Mouse (Mus musculus): ENCODE measurements around the gene Heatr3. TPM values are rescaled to one million over a fixed set of nuclear protein-coding genes. Genes with fewer than 3 reads are reported as not detected.
A peak's percentile ranks its signal among the peaks of the same experiment; 100 is the strongest.
"Not testable (repeated sequence)": the region's sequence is repeated elsewhere in the genome, so short reads cannot be mapped to it uniquely, and the experiment has no call there.

Heatr3 gene
- polyA plus RNA-seq, 1 experiment, result 3.9 TPM

- peaks cover 9% of the 10 kb centered on the region; the same call in 1 of the 2 replicates for H3K4me1 ChIP-seq (ENCODE audit: control insufficient read depth, insufficient read depth, insufficient read length, low read length)
- 8% methylated on average over 10 of the region's 10 CpGs for WGBS
- peak overlapping the region; percentile 87 for H3K4me3 ChIP-seq (ENCODE audit: low read depth, low read length)
- H3K27me3 ChIP-seq (ENCODE audit: control insufficient read depth, insufficient read depth, low read length), result no peaks in the 10 kb centered on the region
- no peak overlapping the region; the same call in 1 of the 2 replicates for H3K27ac ChIP-seq (ENCODE audit: insufficient read depth, low read depth, low read length)
- H3K36me3 ChIP-seq (ENCODE audit: control insufficient read depth, insufficient read depth, low read length), result peaks cover 7% of the 10 kb centered on the region
- no peak for TF ChIP-seq POLR2A (IDR thresholded peaks at IDR 0.05; ENCODE audit: low read depth, low read length)
- TF ChIP-seq CTCF (IDR thresholded peaks at IDR 0.05; ENCODE audit: extremely low read depth, insufficient read length, insufficient replicate concordance, low read depth, low read length), result no peak
Observed at GRCm38 (mm10) chr8:88200724-88201495, 63.3 kb downstream of the Heatr3 start.

GRCm38 (mm10) chr8:88201641-88202040 is 64.0 kb downstream of the Heatr3 start:
- peaks cover 9% of the 10 kb centered on the region; the same call in 1 of the 2 replicates for H3K4me1 ChIP-seq (ENCODE audit: control insufficient read depth, insufficient read depth, insufficient read length, low read length)
- no peak overlapping the region for H3K4me3 ChIP-seq (ENCODE audit: low read depth, low read length)
- WGBS, result 49% methylated on average over 3 of the region's 3 CpGs
- TF ChIP-seq CTCF (IDR thresholded peaks at IDR 0.05; ENCODE audit: extremely low read depth, insufficient read length, insufficient replicate concordance, low read depth, low read length) (no peak), POLR2A (IDR thresholded peaks at IDR 0.05; ENCODE audit: low read depth, low read length) (no peak)
- peaks cover 10% of the 10 kb centered on the region for H3K36me3 ChIP-seq (ENCODE audit: control insufficient read depth, insufficient read depth, low read length)
- no peaks in the 10 kb centered on the region for H3K27me3 ChIP-seq (ENCODE audit: control insufficient read depth, insufficient read depth, low read length)
- H3K27ac ChIP-seq (ENCODE audit: insufficient read depth, low read depth, low read length), result no peak overlapping the region

GRCm38 (mm10) chr8:88206016-88206415 is 68.4 kb downstream of the Heatr3 start:
- Histone ChIP-seq H3K27ac (ENCODE audit: insufficient read depth, low read depth, low read length) (no peak overlapping the region), H3K27me3 (ENCODE audit: control insufficient read depth, insufficient read depth, low read length) (no peaks in the 10 kb centered on the region), H3K36me3 (ENCODE audit: control insufficient read depth, insufficient read depth, low read length) (peaks cover 10% of the 10 kb centered on the region), H3K4me1 (ENCODE audit: control insufficient read depth, insufficient read depth, insufficient read length, low read length) (peaks cover 18% of the 10 kb centered on the region; the same call in 1 of the 2 replicates), H3K4me3 (ENCODE audit: low read depth, low read length) (no peak overlapping the region)
- WGBS, result 80% methylated on average over 9 of the region's 9 CpGs
- no peak for TF ChIP-seq CTCF (IDR thresholded peaks at IDR 0.05; ENCODE audit: extremely low read depth, insufficient read length, insufficient replicate concordance, low read depth, low read length)
- TF ChIP-seq POLR2A (IDR thresholded peaks at IDR 0.05; ENCODE audit: low read depth, low read length), result no peak

- Histone ChIP-seq H3K4me1 (ENCODE audit: control insufficient read depth, insufficient read depth, insufficient read length, low read length) (peaks cover 14% of the 10 kb centered on the region; the same call in 1 of the 2 replicates), H3K27me3 (ENCODE audit: control insufficient read depth, insufficient read depth, low read length) (no peaks in the 10 kb centered on the region), H3K4me3 (ENCODE audit: low read depth, low read length) (no peak overlapping the region), H3K36me3 (ENCODE audit: control insufficient read depth, insufficient read depth, low read length) (peaks cover 10% of the 10 kb centered on the region), H3K27ac (ENCODE audit: insufficient read depth, low read depth, low read length) (no peak overlapping the region)
- TF ChIP-seq POLR2A (IDR thresholded peaks at IDR 0.05; ENCODE audit: low read depth, low read length), result no peak
- no peak for TF ChIP-seq CTCF (IDR thresholded peaks at IDR 0.05; ENCODE audit: extremely low read depth, insufficient read length, insufficient replicate concordance, low read depth, low read length)
- WGBS, result 74% methylated on average over 7 of the region's 7 CpGs
Observed at GRCm38 (mm10) chr8:88207121-88207821, 69.6 kb downstream of the Heatr3 start.

GRCm38 (mm10) chr8:88209930-88210827 is 72.5 kb downstream of the Heatr3 start:
- 43% methylated on average over 5 of the region's 6 CpGs for WGBS
- H3K36me3 ChIP-seq (ENCODE audit: control insufficient read depth, insufficient read depth, low read length), result not testable (repeated sequence)
- H3K27ac ChIP-seq (ENCODE audit: insufficient read depth, low read depth, low read length), result peak overlapping the region; percentile 89

GRCm38 (mm10) chr8:88221353-88221752 is 83.7 kb downstream of the Heatr3 start:
- 58% methylated on average over 4 of the region's 4 CpGs for WGBS
- Histone ChIP-seq H3K27ac (ENCODE audit: insufficient read depth, low read depth, low read length) (no peak overlapping the region), H3K4me3 (ENCODE audit: low read depth, low read length) (no peak overlapping the region), H3K36me3 (ENCODE audit: control insufficient read depth, insufficient read depth, low read length) (no peaks in the 10 kb centered on the region), H3K27me3 (ENCODE audit: control insufficient read depth, insufficient read depth, low read length) (no peaks in the 10 kb centered on the region), H3K4me1 (ENCODE audit: control insufficient read depth, insufficient read depth, insufficient read length, low read length) (no peaks in the 10 kb centered on the region)
- TF ChIP-seq POLR2A (IDR thresholded peaks at IDR 0.05; ENCODE audit: low read depth, low read length) (no peak), CTCF (IDR thresholded peaks at IDR 0.05; ENCODE audit: extremely low read depth, insufficient read length, insufficient replicate concordance, low read depth, low read length) (no peak)

More at GRCm38 (mm10) chr8:88209930-88210827, 72.5 kb downstream of the Heatr3 start:
- not testable (repeated sequence) for H3K4me3 ChIP-seq (ENCODE audit: low read depth, low read length); H3K27me3 ChIP-seq (ENCODE audit: control insufficient read depth, insufficient read depth, low read length)
- peaks cover 19% of the 10 kb centered on the region; the same call in 1 of the 2 replicates for H3K4me1 ChIP-seq (ENCODE audit: control insufficient read depth, insufficient read depth, insufficient read length, low read length)

Other genes starting within 250 kb of the Heatr3 start
- gene Zfp423, start 178.3 kb upstream of the Heatr3 start, polyA plus RNA-seq (2012; rRNA removed), result 1.4 and 2.3 TPM in 2 replicates
- gene Cnep1r1, start 19.1 kb upstream of the Heatr3 start, polyA plus RNA-seq (2012; rRNA removed), result 3.5 and 8.4 TPM in 2 replicates
- 10.5 and 20.5 TPM in 2 replicates for gene Tent4b, start 61.4 kb downstream of the Heatr3 start, polyA plus RNA-seq (2012; rRNA removed)
- gene Adcy7, start 134.5 kb downstream of the Heatr3 start, polyA plus RNA-seq (2012; rRNA removed), result 6.4 and 7.7 TPM in 2 replicates
- gene Brd7, start 224.3 kb downstream of the Heatr3 start, polyA plus RNA-seq (2012; rRNA removed), result 7.0 and 13.1 TPM in 2 replicates